Mouse (Mus musculus): ENCODE measurements around the gene Fitm2.

GRCm38 (mm10) chr2:163468866-163469265, 3.6 kb downstream of the Fitm2 start:
- TF ChIP-seq CTCF (IDR thresholded peaks at IDR 0.05; ENCODE audit: borderline replicate concordance, insufficient read depth, low read length) (no peak), POLR2A (IDR thresholded peaks at IDR 0.05; ENCODE audit: low read depth, low read length) (no peak)

Measured in embryonic fibroblast, embryonic 13.5 days (primary cell).